Mouse (Mus musculus): ENCODE results near the gene Iffo1. TPM values are rescaled to one million over a fixed set of nuclear protein-coding genes. Genes with fewer than 3 reads are reported as not detected.
A peak's percentile ranks its signal among the peaks of the same experiment; 100 is the strongest.

The Iffo1 gene
- 10.6 and 41.9 TPM in 2 replicates for total RNA-seq (2014; rRNA removed; ENCODE audit: low replicate concordance)
- 10.5 and 12.3 TPM in 2 replicates for polyA plus RNA-seq (2015; fragmentation: Nextera tagmentation; extraction: Ambion mirVana)

GRCm38 (mm10) chr6:125145001-125145400 lies at the start of gene Iffo1:
Iffo1 (plus strand) TSS chr6:125145241.
- ATAC-seq (ENCODE audit: insufficient read depth, low read depth): peak; percentile 86
- peak within 1 kb of the TSS; percentile 93 for H3K27ac ChIP-seq (ENCODE audit: low read depth)
- peak within 1 kb of the TSS; percentile 93 for H3K4me2 ChIP-seq (ENCODE audit: low read depth, low read length)
- under 1% methylated on average over 16 of the region's 16 CpGs for WGBS
- peak within 1 kb of the TSS; percentile 83 for H3K4me3 ChIP-seq (ENCODE audit: low read depth, low read length)
- H3K4me1 ChIP-seq (ENCODE audit: control insufficient read depth, insufficient read depth): peaks cover 43% of the 10 kb centered on the region
- H3K9ac ChIP-seq (replicated peaks; ENCODE audit: low read depth, low read length): peak within 1 kb of the TSS; percentile 77
- no peaks in the 10 kb centered on the region for H3K27me3 ChIP-seq (ENCODE audit: control insufficient read depth, insufficient read depth, low read length)
- H3K9me3 ChIP-seq (replicated peaks; ENCODE audit: control insufficient read depth, low read length): no peaks in the 10 kb centered on the region
- peak; percentile 96 for DNase-seq (ENCODE audit: low spot score)
- H3K36me3 ChIP-seq (replicated peaks; ENCODE audit: control insufficient read depth, insufficient read depth, low read length): peaks cover 28% of the 10 kb centered on the region
- no peak for TF ChIP-seq EP300 (IDR thresholded peaks at IDR 0.05; ENCODE audit: low read depth)
- TF ChIP-seq CTCF (IDR thresholded peaks at IDR 0.05; ENCODE audit: low read depth): peak; percentile 58

GRCm38 (mm10) chr6:125095391-125096278 lies 49.4 kb upstream of the Iffo1 start, which contains the start of gene Chd4:
Chd4 (plus strand) TSS chr6:125095981.
- peak within 1 kb of the TSS; percentile 97 for H3K27ac ChIP-seq (ENCODE audit: low read depth)
- 2% methylated on average over 34 of the region's 45 CpGs for WGBS
- H3K27me3 ChIP-seq (ENCODE audit: control insufficient read depth, insufficient read depth, low read length): no peaks in the 10 kb centered on the region
- DNase-seq (ENCODE audit: low spot score) (peak; percentile 94), ATAC-seq (ENCODE audit: insufficient read depth, low read depth) (peak; percentile 78)
- peaks cover 35% of the 10 kb centered on the region for H3K4me1 ChIP-seq (ENCODE audit: control insufficient read depth, insufficient read depth)
- peak within 1 kb of the TSS; percentile 97 for H3K4me2 ChIP-seq (ENCODE audit: low read depth, low read length)
- 0 out of 2 replicates have a peak, but pooled peaks have one; percentile 27 for TF ChIP-seq EP300 (IDR thresholded peaks at IDR 0.05; ENCODE audit: low read depth)
- TF ChIP-seq CTCF (IDR thresholded peaks at IDR 0.05; ENCODE audit: low read depth): no peak
- H3K4me3 ChIP-seq (ENCODE audit: low read depth, low read length): peak within 1 kb of the TSS; percentile 75
- H3K9me3 ChIP-seq (replicated peaks; ENCODE audit: control insufficient read depth, low read length): no peaks in the 10 kb centered on the region
- H3K36me3 ChIP-seq (replicated peaks; ENCODE audit: control insufficient read depth, insufficient read depth, low read length): peaks cover 22% of the 10 kb centered on the region
- H3K9ac ChIP-seq (replicated peaks; ENCODE audit: low read depth, low read length): peak within 1 kb of the TSS; percentile 92

DNA sequence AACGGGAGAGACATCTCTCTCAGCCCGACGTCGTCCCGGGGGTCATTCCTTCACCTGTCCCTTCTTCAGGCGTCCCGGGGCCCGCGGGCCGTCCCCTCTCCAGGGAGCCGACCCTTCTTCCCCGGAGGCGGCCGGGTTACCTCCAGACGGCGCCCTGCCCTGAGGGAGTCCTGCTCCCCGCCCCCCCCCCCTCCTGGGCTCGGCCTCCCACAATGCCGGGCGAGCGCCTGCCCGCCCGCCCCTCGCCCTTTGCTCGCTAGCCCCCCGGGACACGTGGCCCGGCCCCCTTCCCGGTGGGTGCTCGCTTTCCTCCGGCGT lies 48.8 kb upstream of the Iffo1 start:
- H3K4me1 ChIP-seq (ENCODE audit: control insufficient read depth, insufficient read depth): peaks cover 31% of the 10 kb centered on the region
- H3K36me3 ChIP-seq (replicated peaks; ENCODE audit: control insufficient read depth, insufficient read depth, low read length): peaks cover 28% of the 10 kb centered on the region
- peak overlapping the region; percentile 97 for H3K4me2 ChIP-seq (ENCODE audit: low read depth, low read length)
- peak overlapping the region; percentile 92 for H3K9ac ChIP-seq (replicated peaks; ENCODE audit: low read depth, low read length)
- H3K27ac ChIP-seq (ENCODE audit: low read depth): peak overlapping the region; percentile 97
- H3K9me3 ChIP-seq (replicated peaks; ENCODE audit: control insufficient read depth, low read length): no peaks in the 10 kb centered on the region
- TF ChIP-seq EP300 (IDR thresholded peaks at IDR 0.05; ENCODE audit: low read depth): no peak
- TF ChIP-seq CTCF (IDR thresholded peaks at IDR 0.05; ENCODE audit: low read depth): no peak
- ATAC-seq (ENCODE audit: insufficient read depth, low read depth) (peak; percentile 16), DNase-seq (ENCODE audit: low spot score) (no peak)
- H3K27me3 ChIP-seq (ENCODE audit: control insufficient read depth, insufficient read depth, low read length): no peaks in the 10 kb centered on the region
- 0% methylated on average over 21 of the region's 32 CpGs for WGBS
- H3K4me3 ChIP-seq (ENCODE audit: low read depth, low read length): peak overlapping the region; percentile 75

DNA sequence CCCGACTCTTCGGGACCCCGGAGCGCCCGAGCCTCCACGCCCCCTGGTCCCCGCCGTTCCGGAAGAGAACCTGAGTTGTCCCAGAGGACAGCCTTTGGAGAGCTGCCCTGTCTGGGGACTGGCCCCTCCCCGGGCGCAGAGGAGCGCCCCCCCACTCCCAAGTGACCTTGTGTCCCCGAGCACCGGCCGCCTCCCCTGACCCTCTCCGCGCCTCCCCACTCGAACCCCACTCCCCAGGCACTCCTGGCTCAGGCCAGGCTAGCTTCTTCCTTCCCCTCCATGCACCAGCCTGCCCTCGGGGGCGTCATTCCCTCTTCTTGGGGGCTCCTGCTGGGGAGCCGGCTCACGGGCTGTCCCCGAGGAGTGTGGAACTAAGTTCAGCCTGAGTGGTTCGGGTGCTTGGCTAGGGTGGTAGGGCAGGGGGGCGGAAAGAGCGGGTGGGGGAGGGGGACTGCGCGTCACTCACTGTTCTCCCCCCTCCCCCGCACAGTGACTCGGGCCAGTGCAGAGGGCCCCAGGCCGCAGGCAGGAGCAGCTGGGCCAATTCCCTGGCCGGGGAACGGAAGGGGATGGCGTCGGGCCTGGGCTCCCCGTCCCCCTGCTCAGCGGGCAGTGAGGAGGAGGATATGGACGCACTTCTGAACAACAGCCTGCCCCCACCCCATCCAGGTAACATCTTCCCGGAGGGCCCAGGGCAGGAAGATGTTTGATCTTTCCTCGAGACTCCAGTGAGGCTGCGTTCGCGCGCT lies 48.3 kb upstream of the Iffo1 start:
- Histone ChIP-seq H3K4me3 (ENCODE audit: low read depth, low read length) (peak overlapping the region; percentile 75), H3K27ac (ENCODE audit: low read depth) (peak overlapping the region; percentile 97), H3K9me3 (replicated peaks; ENCODE audit: control insufficient read depth, low read length) (no peaks in the 10 kb centered on the region), H3K4me1 (ENCODE audit: control insufficient read depth, insufficient read depth) (peaks cover 31% of the 10 kb centered on the region), H3K4me2 (ENCODE audit: low read depth, low read length) (peak overlapping the region; percentile 97), H3K27me3 (ENCODE audit: control insufficient read depth, insufficient read depth, low read length) (no peaks in the 10 kb centered on the region), H3K9ac (replicated peaks; ENCODE audit: low read depth, low read length) (peak overlapping the region; percentile 92), H3K36me3 (replicated peaks; ENCODE audit: control insufficient read depth, insufficient read depth, low read length) (peaks cover 33% of the 10 kb centered on the region)
- no peak for TF ChIP-seq EP300 (IDR thresholded peaks at IDR 0.05; ENCODE audit: low read depth)
- no peak for TF ChIP-seq CTCF (IDR thresholded peaks at IDR 0.05; ENCODE audit: low read depth)
- ATAC-seq (ENCODE audit: insufficient read depth, low read depth) (peak; percentile 59), DNase-seq (ENCODE audit: low spot score) (peak; percentile 52)
- WGBS: under 1% methylated on average over 29 of the region's 44 CpGs

GRCm38 (mm10) chr6:125097346-125097689 lies 47.7 kb upstream of the Iffo1 start:
- Histone ChIP-seq H3K27ac (ENCODE audit: low read depth) (peak overlapping the region; percentile 97), H3K4me2 (ENCODE audit: low read depth, low read length) (peak overlapping the region; percentile 97), H3K9me3 (replicated peaks; ENCODE audit: control insufficient read depth, low read length) (no peaks in the 10 kb centered on the region), H3K4me3 (ENCODE audit: low read depth, low read length) (peak overlapping the region; percentile 75), H3K9ac (replicated peaks; ENCODE audit: low read depth, low read length) (peak overlapping the region; percentile 92), H3K36me3 (replicated peaks; ENCODE audit: control insufficient read depth, insufficient read depth, low read length) (peaks cover 38% of the 10 kb centered on the region), H3K4me1 (ENCODE audit: control insufficient read depth, insufficient read depth) (peaks cover 31% of the 10 kb centered on the region), H3K27me3 (ENCODE audit: control insufficient read depth, insufficient read depth, low read length) (no peaks in the 10 kb centered on the region)
- TF ChIP-seq EP300 (IDR thresholded peaks at IDR 0.05; ENCODE audit: low read depth) (no peak), CTCF (IDR thresholded peaks at IDR 0.05; ENCODE audit: low read depth) (no peak)
- DNase-seq (ENCODE audit: low spot score) (no peak), ATAC-seq (ENCODE audit: insufficient read depth, low read depth) (peak; percentile 2; the same call in 1 of the 2 replicates)
- under 1% methylated on average over 12 of the region's 12 CpGs for WGBS
